Mouse (Mus musculus) activated CD4-positive, CD25-positive, alpha-beta regulatory T cell, adult 9 weeks (primary cell): ENCODE data around the gene 1810010H24Rik. TPM values are rescaled to one million over a fixed set of nuclear protein-coding genes. Genes with fewer than 3 reads are reported as not detected.

Experiments used
- polyA plus RNA-seq: library from polyadenylated mRNA; unstranded; fragments of 100-300 nt; shearing (Covaris generic); gene quantifications from one replicate; pipeline ENCODE4 v1.2.1, GENCODE M21; 2017

1810010H24Rik gene
- polyA plus RNA-seq, result 0.45 TPM

DNA sequence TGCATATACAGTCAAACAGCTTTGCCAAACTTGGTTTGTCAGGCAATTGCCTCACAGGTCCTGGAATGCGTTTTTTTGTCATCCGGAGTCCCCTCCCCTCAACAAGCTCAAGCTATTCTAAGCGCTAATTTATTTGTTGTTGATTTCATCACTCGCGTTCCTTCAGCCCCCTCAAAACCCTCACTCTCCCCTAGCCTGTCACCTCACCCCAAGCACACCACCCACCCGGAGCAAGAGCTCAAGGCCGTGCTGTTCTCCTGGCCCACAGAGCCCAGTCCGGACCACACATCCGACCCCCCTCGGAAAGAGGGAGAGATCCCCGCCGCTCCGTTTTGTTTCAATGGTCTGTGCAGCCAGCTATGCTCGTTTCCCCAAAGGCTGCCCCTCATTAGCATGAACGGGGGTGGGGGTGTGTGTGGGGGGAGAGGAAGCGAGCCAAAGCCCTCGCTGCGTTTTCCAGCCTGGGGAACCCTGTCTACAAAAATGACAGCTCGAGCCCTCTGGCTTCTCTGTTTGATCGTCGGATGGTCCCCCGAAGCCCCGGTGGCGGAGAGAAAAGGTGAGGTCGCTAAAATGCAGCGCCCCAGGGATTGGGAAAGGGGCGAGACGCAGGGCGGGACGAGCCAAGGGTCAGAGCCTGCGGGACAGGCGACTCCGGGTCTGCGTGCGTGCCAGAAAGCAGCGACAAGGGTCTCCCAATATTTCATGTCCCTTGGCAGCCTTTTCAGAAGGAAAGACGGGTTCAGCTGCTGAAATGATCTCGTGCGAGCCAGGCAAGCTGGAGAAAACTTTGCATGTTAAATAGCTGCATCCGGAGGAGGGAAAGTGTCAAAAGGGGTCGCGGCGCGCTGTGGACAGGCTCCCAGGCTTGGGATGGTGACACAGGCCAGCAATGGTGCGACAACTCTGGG lies at the start of gene 1810010H24Rik:
Gene 1810010H24Rik, plus strand, starts transcription at position 271 of the 911 bp plus-strand sequence.

GRCm38 (mm10) chr11:106999151-106999948 lies 26.1 kb upstream of the 1810010H24Rik start, which contains the start of gene Kpna2:
Gene Kpna2 (minus strand): TSS chr11:106999541.

Other genes with a start within 250 kb of the 1810010H24Rik start
- 11.6 TPM for gene Polg2, start 246.1 kb upstream of the 1810010H24Rik start, polyA plus RNA-seq
- 874 TPM for gene Ddx5, start 236.5 kb upstream of the 1810010H24Rik start, polyA plus RNA-seq
- gene Cep95, start 236.4 kb upstream of the 1810010H24Rik start, polyA plus RNA-seq, result 51.5 TPM
- 9.0 TPM for gene Smurf2, start 105.0 kb upstream of the 1810010H24Rik start, polyA plus RNA-seq
- gene Kpna2, start 26.1 kb upstream of the 1810010H24Rik start, polyA plus RNA-seq, result 102 TPM
- gene Bptf, start 106.4 kb downstream of the 1810010H24Rik start, polyA plus RNA-seq, result 19.5 TPM
- 54.4 TPM for gene Nol11, start 163.7 kb downstream of the 1810010H24Rik start, polyA plus RNA-seq